Mouse (Mus musculus) megakaryocyte, embryonic 14.5 days (primary cell): ENCODE results near the gene Ptprn2.

ENCODE experiments used
- FLI1 ChIP-seq: IDR thresholded peaks from 2 replicates; pipeline ENCODE4 v1.6.1; 2012; ENCODE audit warnings: low read length, inconsistent platforms, mixed read lengths
- GATA1 ChIP-seq: IDR thresholded peaks from 3 replicates; pipeline ENCODE4 v1.6.1; 2012; ENCODE audit warnings: mixed read lengths, low read length, inconsistent platforms, borderline replicate concordance

DNA sequence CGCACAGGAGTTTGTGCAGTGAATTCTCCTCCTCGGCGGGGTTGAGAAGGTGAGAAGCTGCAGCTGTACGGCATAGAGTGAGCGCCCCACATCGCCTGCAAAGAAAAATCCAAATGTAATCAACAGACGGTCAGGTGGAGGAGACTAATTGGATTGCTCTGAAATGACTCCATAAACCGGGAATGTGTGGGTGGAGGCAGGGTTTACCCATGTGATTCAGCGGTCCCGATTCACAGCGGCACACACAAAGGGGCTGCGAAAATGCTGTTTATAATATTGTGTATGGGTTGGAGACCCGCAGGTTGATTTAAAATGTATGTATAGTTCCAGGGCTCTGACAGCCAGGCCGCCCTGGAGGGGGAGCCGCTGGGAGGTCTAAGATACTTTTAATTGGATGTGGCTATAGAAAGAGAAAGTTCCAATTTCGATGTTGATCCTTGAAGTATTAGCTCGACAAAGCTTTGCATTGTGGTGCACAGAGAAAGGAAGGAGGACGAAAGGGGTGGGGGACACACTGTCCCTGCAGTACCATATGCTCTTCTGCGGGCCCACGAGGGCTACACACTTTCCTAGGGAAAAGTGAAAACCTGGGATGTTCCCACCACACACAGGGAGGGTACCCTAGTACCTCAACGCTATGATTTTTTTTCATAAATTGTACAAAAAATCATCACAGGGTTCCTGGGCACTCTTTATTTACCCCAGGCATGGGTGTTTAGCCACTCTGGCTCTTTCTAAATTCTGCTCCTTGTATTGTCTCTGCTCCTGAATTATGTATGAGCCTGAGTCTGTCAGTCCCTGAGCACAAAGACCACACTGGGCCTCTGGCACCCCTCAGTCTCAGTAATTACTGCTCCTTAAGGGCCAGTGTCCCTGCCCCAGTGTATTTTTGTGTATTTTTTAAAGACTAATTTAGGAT lies 568.6 kb downstream of the Ptprn2 start:
- no peak for TF ChIP-seq FLI1
- no peak for TF ChIP-seq GATA1
